Mouse (Mus musculus): Measurements from ENCODE around the gene Cyp2j5. TPM values are rescaled to one million over a fixed set of nuclear protein-coding genes. Genes with fewer than 3 reads are reported as not detected.

The Cyp2j5 gene
- not detected in 2 replicates for polyA plus RNA-seq (2011; ENCODE audit: insufficient read depth, insufficient read length, low read depth, missing spikeins)

- no peaks in the 10 kb centered on the region for H3K27me3 ChIP-seq (ENCODE audit: control insufficient read depth, insufficient read depth, low read length, poor library complexity, severe bottlenecking)
- TF ChIP-seq EP300 (IDR thresholded peaks at IDR 0.05; ENCODE audit: insufficient read depth, low read depth, low read length) (no peak), POLR2A (IDR thresholded peaks at IDR 0.05; ENCODE audit: insufficient read depth, low read length) (no peak), CTCF (IDR thresholded peaks at IDR 0.05; ENCODE audit: low read depth, low read length) (no peak)
- no peaks in the 10 kb centered on the region for H3K9me3 ChIP-seq (replicated peaks; ENCODE audit: control insufficient read depth, insufficient read depth, low read length, poor library complexity, severe bottlenecking)
- H3K27ac ChIP-seq (ENCODE audit: insufficient read depth, low read length), result no peak within 1 kb of the TSS
- H3K36me3 ChIP-seq (ENCODE audit: control insufficient read depth, insufficient read depth, low read length, poor library complexity, severe bottlenecking), result no peaks in the 10 kb centered on the region
- H3K9ac ChIP-seq (ENCODE audit: low read depth, poor library complexity, severe bottlenecking), result no peak within 1 kb of the TSS
- H3K4me1 ChIP-seq (ENCODE audit: control insufficient read depth, insufficient read depth, low read length), result no peaks in the 10 kb centered on the region
- H3K4me3 ChIP-seq (ENCODE audit: low read depth, low read length), result no peak within 1 kb of the TSS
Observed at GRCm38 (mm10) chr4:96663991-96664390, at the start of gene Cyp2j5. Gene Cyp2j5 (minus strand): TSS chr4:96664154.

- Histone ChIP-seq H3K9me3 (replicated peaks; ENCODE audit: control insufficient read depth, insufficient read depth, low read length, poor library complexity, severe bottlenecking) (no peaks in the 10 kb centered on the region), H3K36me3 (ENCODE audit: control insufficient read depth, insufficient read depth, low read length, poor library complexity, severe bottlenecking) (no peaks in the 10 kb centered on the region), H3K27ac (ENCODE audit: insufficient read depth, low read length) (no peak overlapping the region), H3K4me3 (ENCODE audit: low read depth, low read length) (no peak overlapping the region), H3K9ac (ENCODE audit: low read depth, poor library complexity, severe bottlenecking) (no peak overlapping the region), H3K4me1 (ENCODE audit: control insufficient read depth, insufficient read depth, low read length) (no peaks in the 10 kb centered on the region), H3K27me3 (ENCODE audit: control insufficient read depth, insufficient read depth, low read length, poor library complexity, severe bottlenecking) (no peaks in the 10 kb centered on the region)
- no peak for TF ChIP-seq POLR2A (IDR thresholded peaks at IDR 0.05; ENCODE audit: insufficient read depth, low read length)
- TF ChIP-seq CTCF (IDR thresholded peaks at IDR 0.05; ENCODE audit: low read depth, low read length), result no peak
- TF ChIP-seq EP300 (IDR thresholded peaks at IDR 0.05; ENCODE audit: insufficient read depth, low read depth, low read length), result no peak
Observed at GRCm38 (mm10) chr4:96705281-96705951, 41.5 kb upstream of the Cyp2j5 start.

- Histone ChIP-seq H3K4me3 (ENCODE audit: low read depth, low read length) (no peak overlapping the region), H3K9ac (ENCODE audit: low read depth, poor library complexity, severe bottlenecking) (no peak overlapping the region), H3K9me3 (replicated peaks; ENCODE audit: control insufficient read depth, insufficient read depth, low read length, poor library complexity, severe bottlenecking) (no peaks in the 10 kb centered on the region), H3K4me1 (ENCODE audit: control insufficient read depth, insufficient read depth, low read length) (no peaks in the 10 kb centered on the region), H3K27me3 (ENCODE audit: control insufficient read depth, insufficient read depth, low read length, poor library complexity, severe bottlenecking) (peaks cover 2% of the 10 kb centered on the region; the same call in 1 of the 2 replicates), H3K27ac (ENCODE audit: insufficient read depth, low read length) (no peak overlapping the region), H3K36me3 (ENCODE audit: control insufficient read depth, insufficient read depth, low read length, poor library complexity, severe bottlenecking) (no peaks in the 10 kb centered on the region)
- TF ChIP-seq CTCF (IDR thresholded peaks at IDR 0.05; ENCODE audit: low read depth, low read length), result no peak
- no peak for TF ChIP-seq EP300 (IDR thresholded peaks at IDR 0.05; ENCODE audit: insufficient read depth, low read depth, low read length)
- TF ChIP-seq POLR2A (IDR thresholded peaks at IDR 0.05; ENCODE audit: insufficient read depth, low read length), result no peak
Observed at GRCm38 (mm10) chr4:96698218-96698561, 34.2 kb upstream of the Cyp2j5 start.

- H3K27me3 ChIP-seq (ENCODE audit: control insufficient read depth, insufficient read depth, low read length, poor library complexity, severe bottlenecking), result peaks cover 2% of the 10 kb centered on the region; the same call in 1 of the 2 replicates
- TF ChIP-seq EP300 (IDR thresholded peaks at IDR 0.05; ENCODE audit: insufficient read depth, low read depth, low read length) (no peak), POLR2A (IDR thresholded peaks at IDR 0.05; ENCODE audit: insufficient read depth, low read length) (no peak), CTCF (IDR thresholded peaks at IDR 0.05; ENCODE audit: low read depth, low read length) (no peak)
- no peaks in the 10 kb centered on the region for H3K36me3 ChIP-seq (ENCODE audit: control insufficient read depth, insufficient read depth, low read length, poor library complexity, severe bottlenecking)
- H3K4me1 ChIP-seq (ENCODE audit: control insufficient read depth, insufficient read depth, low read length), result no peaks in the 10 kb centered on the region
- H3K4me3 ChIP-seq (ENCODE audit: low read depth, low read length), result no peak overlapping the region
- no peak overlapping the region for H3K27ac ChIP-seq (ENCODE audit: insufficient read depth, low read length)
- H3K9ac ChIP-seq (ENCODE audit: low read depth, poor library complexity, severe bottlenecking), result no peak overlapping the region
- H3K9me3 ChIP-seq (replicated peaks; ENCODE audit: control insufficient read depth, insufficient read depth, low read length, poor library complexity, severe bottlenecking), result no peaks in the 10 kb centered on the region
Observed at GRCm38 (mm10) chr4:96697511-96698217, 33.7 kb upstream of the Cyp2j5 start.

- Histone ChIP-seq H3K4me3 (ENCODE audit: low read depth, low read length) (no peak overlapping the region), H3K27ac (ENCODE audit: insufficient read depth, low read length) (no peak overlapping the region), H3K9ac (ENCODE audit: low read depth, poor library complexity, severe bottlenecking) (no peak overlapping the region), H3K9me3 (replicated peaks; ENCODE audit: control insufficient read depth, insufficient read depth, low read length, poor library complexity, severe bottlenecking) (no peaks in the 10 kb centered on the region), H3K36me3 (ENCODE audit: control insufficient read depth, insufficient read depth, low read length, poor library complexity, severe bottlenecking) (no peaks in the 10 kb centered on the region), H3K27me3 (ENCODE audit: control insufficient read depth, insufficient read depth, low read length, poor library complexity, severe bottlenecking) (peaks cover 2% of the 10 kb centered on the region; the same call in 1 of the 2 replicates), H3K4me1 (ENCODE audit: control insufficient read depth, insufficient read depth, low read length) (no peaks in the 10 kb centered on the region)
- TF ChIP-seq POLR2A (IDR thresholded peaks at IDR 0.05; ENCODE audit: insufficient read depth, low read length) (no peak), CTCF (IDR thresholded peaks at IDR 0.05; ENCODE audit: low read depth, low read length) (peak; percentile 60)
Observed at GRCm38 (mm10) chr4:96696614-96697360, 32.8 kb upstream of the Cyp2j5 start.
